ENCODE assay signal across 21 mouse cellular contexts in the genomic region with DNA sequence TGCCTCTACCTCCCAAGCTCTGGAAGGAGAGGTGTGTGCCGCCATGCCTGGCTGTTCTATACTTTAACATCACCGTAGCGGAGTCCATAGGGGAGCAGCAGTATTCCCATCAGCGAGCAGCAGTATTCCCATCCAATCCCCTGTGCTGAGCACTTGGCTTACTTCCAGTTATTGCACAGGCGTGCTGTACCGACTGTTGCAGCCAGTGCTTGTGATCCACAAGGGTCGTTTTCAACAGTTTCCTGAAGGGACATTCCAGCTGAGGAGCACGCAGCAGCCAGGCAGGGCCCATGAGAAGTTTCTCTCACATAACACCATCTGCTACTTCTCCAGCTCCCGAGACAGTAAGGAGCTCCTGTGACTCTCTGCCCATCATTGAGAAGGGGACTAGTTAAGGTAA. TPM values are rescaled to one million over a fixed set of nuclear protein-coding genes. Genes with fewer than 3 reads are reported as not detected.
"Had no signal": no experiment of that assay in that cellular context is flagged by ENCODE, and none has a peak within 500 bp of the region (broad histone marks: within the 10 kb centered on the region; RNA-seq: fewer than 3 reads in every experiment).

No protein-coding gene starts in this region.

- H3K27me3 ChIP-seq: kidney, embryonic 15.5 days; limb, embryonic 13.5 days; stomach, embryonic 15.5 days had no signal

- DNase-seq: kidney, adult 2 months; kidney, postnatal 25 days; layer of hippocampus, adult 9-11 months; layer of hippocampus, postnatal 36 days; lung, adult 2 months; right cerebral cortex, postnatal 14 days; thymus, adult 2 months; thymus, postnatal 25 days had no signal

- H3K4me3 ChIP-seq: kidney, embryonic 15.5 days; limb, embryonic 13.5 days; liver, embryonic 15.5 days; megakaryocyte, embryonic 14.5 days; midbrain, embryonic 12.5 days; stomach, embryonic 15.5 days had no signal

- H3K9me3 ChIP-seq: kidney, embryonic 15.5 days; liver, embryonic 15.5 days; midbrain, embryonic 12.5 days; stomach, embryonic 15.5 days had no signal

- H3K9ac ChIP-seq: kidney, embryonic 15.5 days; limb, embryonic 13.5 days; liver, embryonic 15.5 days; midbrain, embryonic 12.5 days; stomach, embryonic 15.5 days had no signal

- H3K27ac ChIP-seq: kidney, embryonic 15.5 days; limb, embryonic 13.5 days; liver, embryonic 15.5 days; macrophage; midbrain, embryonic 12.5 days; stomach, embryonic 15.5 days had no signal

- H3K36me3 ChIP-seq: kidney, embryonic 15.5 days; limb, embryonic 13.5 days; liver, embryonic 15.5 days; midbrain, embryonic 12.5 days; stomach, embryonic 15.5 days had no signal

- H3K4me2 ChIP-seq: kidney, embryonic 15.5 days; limb, embryonic 13.5 days; liver, embryonic 11.5 days; liver, embryonic 15.5 days; midbrain, embryonic 12.5 days; stomach, embryonic 15.5 days had no signal

- ATAC-seq: intestine, embryonic 16.5 days had no signal

RNA-seq across cellular contexts. Expression of gene Sds, which starts 30.2 kb away (rescaled TPM):
- total RNA-seq: layer of hippocampus, postnatal 36 days; left cerebral cortex, postnatal 36 days; monocyte, adult 5-6 weeks had no signal
- polyA plus RNA-seq: kidney, adult 2 months; kidney, embryonic 15.5 days; limb, embryonic 13.5 days; liver, embryonic 11.5 days; macrophage; midbrain, embryonic 12.5 days; spleen, adult 2 months; urinary bladder, adult 2 months had no signal

RNA-seq across cellular contexts. Expression of gene Sdsl, which starts 33.9 kb away (rescaled TPM):
- total RNA-seq: monocyte, adult 5-6 weeks had no signal
- polyA plus RNA-seq: macrophage had no signal
